Mouse (Mus musculus): Measurements from ENCODE around the gene Cyp51.

- TF ChIP-seq CTCF (IDR thresholded peaks at IDR 0.05; ENCODE audit: insufficient read depth, low read length) (no peak), POLR2A (IDR thresholded peaks at IDR 0.05; ENCODE audit: borderline replicate concordance, extremely low read depth, low read depth, low read length) (no peak)
Measured at GRCm38 (mm10) chr5:4039351-4039750, 65.2 kb downstream of the Cyp51 start.

Measured in lung, adult 2 months (tissue).